Mouse (Mus musculus) left cerebral cortex, postnatal 10 days (tissue): ENCODE data around the gene Adamts6. TPM values are rescaled to one million over a fixed set of nuclear protein-coding genes. Genes with fewer than 3 reads are reported as not detected.

ENCODE experiments used
- DNase-seq, 2 experiments: peaks; one replicate each; pipeline ENCODE4 v3.0.0; 2021 to 2022; ENCODE audit warnings: low spot score in 2 of 2, mixed read lengths in 1 of 2; ENCODE audit errors: extremely low spot score in 1 of 2
- intact Hi-C: fragments of 180-260 bp; cut with DNase I; formaldehyde crosslinking; loops from one replicate; pipeline ENCODE4 v1.15.1; 2025
- total RNA-seq, 2 experiments: library from RNA; stranded (reverse); gene quantifications; 2 replicates each; pipeline ENCODE4 v1.2.3; 2021

Gene Adamts6
- total RNA-seq, 2 experiments from 2014 or later: 2.7 to 4.3 TPM

DNA sequence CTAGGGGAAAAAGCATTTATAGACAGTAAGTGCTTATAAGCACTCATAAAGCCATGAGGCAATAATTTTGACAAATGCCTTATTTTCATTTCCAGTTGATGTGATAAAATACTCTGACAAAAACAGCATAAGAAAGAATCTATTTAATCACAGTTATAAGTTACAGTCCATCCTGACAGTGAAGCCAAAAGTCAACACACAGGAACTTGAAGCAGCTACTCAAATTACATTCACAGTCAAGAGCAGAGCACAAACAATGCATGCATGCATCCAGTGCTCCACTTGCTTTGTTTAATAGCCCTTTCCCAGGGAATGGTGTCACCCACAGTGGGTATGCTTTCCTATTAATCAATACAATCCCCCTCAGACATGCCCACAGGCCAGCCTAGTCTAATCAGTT, 159.8 kb downstream of the Adamts6 start:
- no peak for DNase-seq
- intact Hi-C loops: no loop called here

DNA sequence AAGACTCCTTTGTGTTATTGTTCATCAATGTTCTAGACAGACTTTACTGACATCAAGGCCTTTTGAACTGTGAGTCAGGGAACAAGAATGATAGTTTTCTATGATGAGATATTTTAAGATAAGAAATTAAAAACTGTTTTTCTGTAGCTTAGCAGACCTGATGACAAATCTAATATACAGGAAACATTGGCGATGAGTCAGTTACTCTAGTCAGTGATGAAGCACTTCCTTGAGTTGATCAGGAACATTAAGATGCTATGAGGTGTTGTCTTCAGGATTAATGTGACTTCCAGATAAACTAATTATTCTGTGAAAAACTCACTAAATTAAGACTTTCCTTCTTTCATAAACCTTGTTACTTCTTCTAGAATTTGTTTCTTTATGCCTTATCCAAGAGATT, 160.7 kb downstream of the Adamts6 start:
- DNase-seq: no peak
- intact Hi-C loops: no loop called here

DNA sequence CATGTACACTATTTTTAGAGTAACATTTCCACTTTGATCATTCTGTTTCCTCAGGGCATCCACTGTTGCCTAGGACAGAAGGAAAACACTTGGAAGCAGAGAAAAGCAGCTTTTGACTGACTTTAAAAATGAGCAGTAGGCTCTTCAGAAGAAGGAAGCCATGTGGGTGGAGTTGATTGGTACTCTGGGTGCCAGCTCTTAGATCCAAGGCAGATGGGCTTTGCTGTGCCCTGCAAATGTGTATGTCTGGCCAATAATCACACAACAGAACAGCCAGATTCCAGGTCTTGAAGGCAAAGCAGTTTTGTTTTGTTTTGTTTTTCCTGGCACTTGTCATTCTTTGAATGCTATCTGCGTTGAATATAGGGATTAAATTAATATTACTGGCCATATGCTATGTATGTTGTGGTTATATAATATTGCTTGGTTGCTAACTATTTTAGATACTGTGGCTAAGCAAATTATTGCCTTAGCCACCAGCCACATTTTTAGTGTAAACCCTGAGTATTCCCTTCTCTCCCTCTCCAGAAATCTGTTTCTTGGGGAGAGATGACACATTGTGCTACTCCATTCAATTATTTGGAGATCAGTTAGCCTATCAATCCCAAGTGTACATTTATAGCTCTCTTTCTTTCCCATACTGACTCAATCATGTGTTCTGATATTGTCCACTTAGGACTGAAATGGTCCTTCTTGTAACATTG, 165.8 kb downstream of the Adamts6 start:
- intact Hi-C loops: no loop called here
- no peak for DNase-seq

DNA sequence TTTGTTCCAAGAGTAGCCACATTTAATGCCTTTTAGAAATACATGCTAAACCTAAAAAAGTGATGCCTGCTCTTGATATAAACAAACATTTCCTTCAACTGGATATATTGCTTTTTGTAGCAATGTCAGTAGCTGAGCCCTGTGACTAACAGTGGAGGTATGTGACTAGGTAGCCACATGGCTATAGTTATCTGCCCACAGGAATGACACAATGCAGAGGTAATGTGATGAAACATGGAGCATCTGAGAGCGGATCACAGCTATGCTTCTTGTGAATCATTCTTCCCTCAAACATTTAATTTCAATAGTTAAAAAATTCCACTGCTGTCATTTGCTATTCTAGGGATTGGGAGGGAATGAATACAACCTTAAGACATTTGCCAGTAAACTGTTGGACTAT, 172.7 kb downstream of the Adamts6 start:
- intact Hi-C loops: no loop called here
- no peak for DNase-seq

DNA sequence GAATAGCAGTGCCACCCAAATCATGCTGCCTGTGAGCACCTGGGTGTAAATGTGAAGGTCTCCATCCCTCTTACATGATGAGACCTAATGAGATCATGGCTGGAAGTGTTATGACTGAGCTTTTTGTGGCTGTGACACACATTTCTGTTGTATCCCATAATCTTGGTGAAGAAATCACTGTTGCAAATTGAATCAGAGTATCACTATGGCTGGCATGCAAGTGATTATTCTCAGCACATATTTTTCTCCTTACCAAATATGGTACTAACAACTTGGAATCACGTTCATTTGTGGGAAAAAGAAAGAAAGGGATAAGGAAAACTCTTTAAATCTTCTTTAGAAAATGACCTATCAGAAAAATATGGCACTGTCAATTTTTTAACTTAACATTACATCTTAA, 180.4 kb downstream of the Adamts6 start:
- intact Hi-C loops: no loop called here
- DNase-seq: no peak

DNA sequence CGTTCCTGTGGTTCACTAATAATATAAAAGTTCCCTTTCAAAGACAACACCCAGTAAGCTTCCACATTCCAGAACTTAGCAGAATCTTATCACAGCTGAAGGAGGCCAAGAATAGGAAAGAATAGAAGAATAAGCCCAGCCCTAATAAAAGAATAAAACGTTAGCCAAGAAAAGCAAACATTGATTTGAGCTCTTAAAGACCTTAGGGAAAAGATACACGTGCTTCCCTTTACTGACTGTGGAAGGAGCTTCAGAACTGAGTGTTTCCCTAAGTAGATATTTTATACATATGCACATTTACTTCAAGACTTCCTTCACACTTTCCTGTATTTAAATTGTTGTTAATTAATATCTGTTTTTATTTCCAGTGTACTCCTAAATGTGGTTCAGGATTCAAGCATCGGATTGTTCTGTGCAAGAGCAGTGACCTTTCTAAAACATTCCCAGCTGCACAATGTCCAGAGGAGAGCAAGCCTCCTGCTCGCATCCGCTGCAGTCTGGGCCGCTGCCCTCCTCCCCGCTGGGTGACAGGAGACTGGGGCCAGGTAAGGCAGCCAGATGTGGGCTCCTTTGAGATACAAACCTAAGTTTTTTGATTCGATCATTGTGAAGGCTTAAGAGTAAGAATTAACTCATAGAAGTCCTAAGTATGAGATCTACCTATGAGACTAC, 188.8 kb downstream of the Adamts6 start:
- intact Hi-C loops: no loop called here
- peak in 1 of 2 experiments; percentile 34 for DNase-seq

DNA sequence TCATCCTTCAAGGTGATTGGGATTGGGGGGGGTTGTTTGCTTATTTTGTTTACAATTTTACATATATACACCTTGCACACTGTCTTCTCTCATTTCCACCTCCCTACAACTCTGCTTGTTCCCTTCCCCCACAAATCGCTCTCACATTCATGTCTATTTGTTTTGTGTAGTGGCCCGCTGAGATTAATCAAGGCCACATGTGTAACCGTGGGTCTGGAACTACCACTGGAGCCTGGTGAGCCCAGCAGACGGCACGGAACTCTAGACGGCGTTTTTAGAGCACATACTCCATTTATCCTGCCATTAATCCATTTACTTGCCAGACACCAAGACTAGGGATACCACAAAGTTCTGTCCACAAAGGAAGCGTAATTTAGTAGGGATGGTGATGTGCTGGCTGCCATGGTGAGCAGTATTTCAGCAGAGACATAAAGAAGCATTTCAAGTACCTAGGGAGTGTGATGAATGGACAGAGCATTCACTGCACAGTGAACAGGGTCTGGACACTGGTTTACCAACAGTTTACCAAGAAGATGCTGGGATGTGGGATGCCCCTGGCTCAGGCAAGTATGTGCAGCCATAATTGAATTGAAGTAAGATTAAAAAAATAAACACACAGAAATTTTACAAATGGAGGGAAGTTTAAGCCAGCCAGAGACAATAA, 194.9 kb downstream of the Adamts6 start:
- intact Hi-C loops: no loop called here
- no peak for DNase-seq

DNA sequence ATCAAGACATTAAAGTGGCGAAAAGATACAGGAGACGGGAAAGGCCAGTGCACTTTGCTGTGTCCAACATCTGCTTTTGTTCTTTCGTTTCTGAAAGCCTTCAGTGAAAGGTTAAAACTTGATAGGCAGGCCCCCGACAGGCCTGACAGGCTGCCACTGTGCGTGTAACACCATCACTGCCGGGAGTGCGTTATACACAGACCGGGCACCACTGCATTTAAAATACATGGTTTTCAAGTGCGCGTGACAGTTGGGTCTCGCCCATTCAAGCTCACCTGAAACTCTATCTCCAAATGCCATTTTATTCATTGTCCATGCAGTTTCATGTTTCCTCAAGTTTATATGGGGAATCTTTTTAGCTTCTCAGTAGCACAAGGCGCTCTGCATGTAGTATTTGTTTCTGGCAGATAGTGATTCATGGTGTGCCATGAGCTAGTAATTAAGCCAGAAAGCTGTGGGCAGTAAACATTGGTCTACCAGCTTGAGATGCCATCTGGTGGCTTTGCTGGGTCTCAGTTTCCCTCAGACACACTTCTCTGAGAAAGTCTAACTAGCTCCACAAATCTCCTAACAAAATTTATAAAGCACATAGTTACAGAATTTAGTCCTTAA, 195.6 kb downstream of the Adamts6 start:
- DNase-seq: no peak

DNA sequence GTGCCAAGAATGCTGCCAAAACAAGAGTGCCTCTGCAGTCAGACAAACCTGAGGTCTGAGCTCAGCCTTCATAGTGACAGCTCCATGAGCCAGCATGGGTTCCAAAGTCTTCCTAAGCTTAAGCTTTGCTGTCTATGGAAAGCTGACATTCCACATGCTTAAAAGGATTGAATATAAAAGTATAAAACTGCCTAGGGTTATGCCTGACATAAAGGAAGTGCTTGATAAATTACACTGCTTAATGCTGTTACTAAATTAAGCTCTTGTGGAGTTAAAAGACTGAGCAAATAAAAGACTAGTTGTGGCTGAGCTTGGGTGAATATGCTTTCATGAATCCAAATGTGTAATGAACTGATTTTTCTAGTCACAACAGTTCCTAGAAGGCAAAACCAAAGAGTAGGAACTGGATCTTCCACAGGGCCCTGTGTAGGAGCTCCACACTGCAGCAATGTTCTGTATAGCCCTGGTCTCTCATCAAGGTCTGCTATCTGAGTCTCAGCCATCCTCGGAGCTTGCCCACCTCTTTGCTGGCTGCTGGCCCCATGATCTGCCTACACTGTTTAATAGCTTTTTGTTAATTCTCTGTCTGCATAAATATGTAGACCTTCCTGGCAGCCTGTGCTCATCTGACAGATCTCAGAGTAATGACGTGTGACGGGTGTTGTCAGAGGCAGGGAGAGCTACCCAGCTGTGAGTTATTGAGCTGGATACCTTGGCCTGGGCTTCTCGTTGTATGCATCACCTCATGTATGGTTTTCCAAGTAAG, 203.6 kb downstream of the Adamts6 start:
- DNase-seq: no peak
- intact Hi-C loops: no loop called here

More for the DNA sequence above, 195.6 kb downstream of the Adamts6 start:
- intact Hi-C loops: no loop called here

DNA sequence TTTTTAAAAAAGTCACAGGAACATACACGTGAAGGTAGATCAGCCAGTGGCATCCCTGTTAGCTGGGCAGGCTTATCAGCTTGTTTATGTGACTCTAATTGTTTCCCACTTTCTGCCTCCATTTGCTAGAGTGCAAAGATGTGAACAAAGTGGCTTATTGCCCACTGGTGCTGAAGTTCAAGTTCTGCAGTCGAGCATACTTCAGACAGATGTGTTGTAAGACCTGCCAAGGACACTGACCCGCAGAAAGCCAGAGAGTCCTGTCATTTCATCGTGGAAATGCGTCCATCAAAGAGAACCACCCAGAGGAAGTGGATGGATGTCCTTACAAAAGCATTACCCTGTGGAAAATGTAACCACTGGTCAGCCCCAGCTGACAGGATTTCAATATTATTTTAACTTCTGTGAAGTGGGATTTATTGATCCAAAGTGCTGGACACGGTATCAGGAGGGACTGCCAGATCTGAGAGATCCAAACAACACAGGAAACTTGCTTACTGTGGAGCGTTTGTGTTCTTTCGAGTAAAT, 205.9 kb downstream of the Adamts6 start:
- no peak for DNase-seq
- intact Hi-C loops: no loop called here

DNA sequence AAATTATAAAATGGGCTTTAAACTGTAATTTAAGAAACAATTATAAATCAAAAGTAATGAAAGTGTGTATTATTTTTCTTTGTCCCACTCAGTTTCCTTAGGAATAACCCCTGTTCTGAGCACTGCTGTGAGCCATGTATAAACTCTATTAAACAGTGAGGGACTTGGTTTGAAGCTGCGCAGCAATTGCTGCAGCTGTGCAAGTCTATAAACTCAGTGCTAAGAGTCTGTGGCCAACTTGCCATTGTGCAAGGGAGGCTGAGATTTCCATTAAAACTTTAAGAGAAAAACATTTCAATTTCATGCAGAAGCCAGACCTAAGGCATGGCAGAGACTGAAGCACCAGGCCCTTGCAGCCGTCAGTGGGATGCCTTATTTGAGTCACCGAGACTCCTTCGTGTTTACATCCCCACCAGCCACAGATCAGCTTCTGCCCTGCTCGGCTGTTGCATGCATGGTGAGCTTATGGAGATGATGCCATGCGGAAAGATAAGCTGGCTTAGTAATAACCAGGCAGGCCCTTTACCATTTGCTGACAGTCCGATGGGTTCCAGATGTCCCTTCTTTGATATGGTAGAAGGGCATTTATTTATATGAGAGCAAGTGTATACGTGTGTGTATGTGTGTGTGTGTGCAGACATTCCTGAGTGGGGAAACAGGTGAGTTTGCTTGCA, 206.7 kb downstream of the Adamts6 start:
- intact Hi-C loops: no loop called here

DNA sequence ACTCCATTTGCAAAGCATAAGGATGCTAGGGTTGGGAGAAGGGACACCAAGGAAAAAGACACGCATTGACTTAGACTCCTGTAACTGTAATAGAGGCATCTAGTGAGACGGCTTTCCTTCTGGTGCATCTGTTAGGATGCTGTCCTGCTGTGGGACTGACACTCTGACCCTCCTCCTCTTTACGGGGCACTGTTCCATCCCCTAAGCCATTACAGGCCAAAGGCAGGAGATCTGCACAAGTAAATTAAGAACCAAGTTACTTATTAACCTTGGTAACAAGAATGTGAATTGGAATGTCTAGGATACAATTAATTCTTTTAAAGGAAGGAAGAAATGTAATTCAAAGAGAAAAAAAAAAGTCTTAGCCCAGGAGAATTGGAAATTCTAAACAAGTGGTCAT, 210.0 kb downstream of the Adamts6 start:
- DNase-seq: no peak
- intact Hi-C loops: no loop called here

More for the DNA sequence above, 206.7 kb downstream of the Adamts6 start:
- DNase-seq: no peak

DNA sequence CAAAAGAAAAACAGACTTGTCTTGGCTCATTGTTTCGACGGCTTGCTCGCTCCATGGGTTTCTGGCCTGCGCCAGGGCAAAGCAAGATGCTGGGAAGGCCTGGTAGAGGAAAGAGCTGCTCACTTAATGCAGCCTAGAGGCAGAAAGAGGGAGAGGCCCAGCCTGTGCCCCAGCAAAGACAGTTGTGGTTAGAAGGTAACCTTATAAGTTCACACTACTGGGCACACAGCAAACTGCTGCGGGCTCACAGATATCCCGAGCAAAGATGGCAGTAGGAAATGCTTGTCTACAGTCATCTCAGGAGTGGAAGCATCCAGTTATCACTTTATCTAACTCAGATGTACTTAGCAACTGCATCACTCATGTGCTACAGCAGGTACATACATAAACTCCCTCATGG, 211.0 kb downstream of the Adamts6 start:
- no peak for DNase-seq
- intact Hi-C loops: no loop called here

DNA sequence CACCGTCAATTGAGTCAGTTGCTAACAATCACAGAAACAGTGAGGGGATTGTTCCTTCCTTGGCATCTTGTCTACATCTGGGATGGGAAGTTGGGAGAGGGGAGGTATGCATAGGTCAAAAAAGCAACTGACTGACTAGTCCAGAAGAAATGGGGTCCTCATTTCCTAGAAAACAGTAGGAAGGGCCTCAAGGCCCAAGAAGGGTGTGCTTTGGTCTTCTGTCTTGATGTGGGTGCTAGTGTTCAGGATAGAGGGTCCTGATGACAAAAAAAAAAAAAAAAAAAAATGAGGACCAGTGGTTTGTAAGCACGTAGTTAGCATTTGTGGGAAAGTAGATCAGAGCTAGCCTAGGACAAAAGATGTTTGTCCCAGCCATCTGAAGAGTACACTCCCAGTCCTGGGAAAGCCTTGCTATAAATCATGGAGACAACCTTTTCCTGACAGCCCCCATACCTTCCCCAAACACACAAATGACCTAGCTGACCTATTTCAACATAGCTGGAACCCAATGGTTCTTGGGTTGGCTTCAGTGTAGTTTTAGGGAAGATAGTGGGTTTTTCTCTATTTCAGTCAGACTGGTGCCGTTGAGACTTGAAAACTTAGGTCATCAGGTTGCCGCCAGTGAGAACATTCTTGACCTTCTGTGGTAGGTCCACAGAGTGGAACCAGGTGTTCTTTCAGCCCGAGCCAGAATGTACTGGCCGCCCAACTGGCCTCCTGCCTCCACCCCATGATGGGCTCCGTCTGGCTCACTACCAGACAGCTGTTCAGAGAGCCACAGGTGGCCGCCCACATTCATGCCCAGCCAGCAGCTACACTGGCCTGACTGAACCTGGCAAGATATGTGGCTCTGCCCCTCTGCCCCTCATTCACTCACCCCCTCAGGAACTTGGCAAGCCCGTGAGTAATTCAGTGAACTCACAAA, 211.7 kb downstream of the Adamts6 start:
- intact Hi-C loops: no loop called here
- peak in 1 of 2 experiments; percentile 55 for DNase-seq

DNA sequence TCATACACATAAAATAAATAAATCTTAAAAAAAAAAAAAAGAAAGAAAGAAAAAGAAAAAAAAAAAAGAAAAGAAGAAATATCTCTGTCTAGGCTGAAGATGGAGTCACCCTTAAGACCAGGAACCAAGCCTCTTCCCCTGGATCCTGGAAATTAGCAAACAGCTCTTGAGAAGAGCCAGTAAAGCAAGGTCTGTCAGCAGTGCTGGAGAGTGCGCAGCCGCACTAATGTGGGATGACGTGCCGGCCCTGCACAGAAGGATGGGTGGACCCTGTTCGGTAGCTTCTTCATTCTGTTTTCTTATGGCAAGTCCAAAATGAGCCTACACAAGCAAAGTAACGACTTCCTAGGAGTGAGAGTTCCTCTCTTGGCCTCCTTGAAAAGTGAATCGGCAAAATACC, 214.8 kb downstream of the Adamts6 start:
- DNase-seq: no peak
- intact Hi-C loops: no loop called here

DNA sequence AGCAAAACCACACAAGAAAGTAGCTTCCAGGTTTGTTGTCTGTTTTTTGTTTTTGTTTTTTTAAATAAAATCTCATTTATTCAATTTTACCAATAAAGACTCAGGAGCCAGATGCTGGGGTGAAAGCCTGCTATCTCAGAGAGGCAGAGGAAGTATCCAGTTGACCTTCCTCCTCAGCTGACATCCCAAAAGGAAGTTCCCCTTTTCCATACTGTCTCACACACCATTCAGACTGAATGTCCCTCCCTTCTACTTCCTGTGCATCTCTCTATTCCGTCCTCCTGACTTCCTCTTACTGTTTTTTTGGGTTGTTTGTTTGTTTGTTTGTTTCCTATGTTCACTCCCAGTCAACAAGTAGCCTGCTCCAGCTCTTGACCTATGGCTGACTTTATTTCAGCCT, 216.4 kb downstream of the Adamts6 start:
- no peak for DNase-seq
- intact Hi-C loops: no loop called here

DNA sequence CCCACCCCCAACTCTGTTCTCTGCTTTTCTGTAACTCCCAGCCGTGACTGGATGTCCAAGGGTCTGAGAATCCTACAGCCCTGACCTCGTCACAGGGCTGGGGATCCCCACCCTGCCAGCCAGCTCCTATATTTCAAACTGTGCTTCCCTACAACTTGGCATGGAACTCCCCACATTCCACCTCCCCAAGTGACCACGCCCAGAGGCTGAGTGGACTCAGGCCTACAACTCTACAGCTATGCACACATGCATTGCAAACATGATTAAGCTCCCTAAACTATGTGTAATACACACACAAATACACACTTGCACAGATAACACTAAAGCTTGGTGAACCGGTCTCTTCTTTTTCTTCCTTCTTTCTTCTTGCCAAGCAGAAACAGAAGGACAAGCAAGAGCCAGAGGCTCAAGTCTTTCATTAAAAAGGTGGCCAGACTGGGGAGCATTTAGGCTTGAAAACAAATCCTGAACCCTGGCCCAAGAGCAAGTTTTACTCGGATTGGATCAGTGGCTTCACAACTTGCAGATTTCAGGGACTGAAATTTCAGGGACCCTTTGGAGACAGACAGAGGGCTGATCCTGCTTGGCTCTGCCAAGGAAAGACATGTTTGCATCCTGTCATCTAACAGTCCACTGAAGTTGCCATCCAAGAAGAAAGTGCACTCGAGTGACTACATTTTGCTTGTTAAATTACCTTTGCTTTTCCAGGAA, 218.7 kb downstream of the Adamts6 start:
- DNase-seq: no peak
- intact Hi-C loops: no loop called here
